Mouse (Mus musculus) spleen, postnatal 36 days (tissue): ENCODE measurements around the gene Tfeb.

ENCODE experiments used
- DNase-seq, 2 experiments: peaks; one replicate each; pipeline ENCODE4 v3.0.0; 2022; ENCODE audit warnings: low spot score in 2 of 2, mixed read lengths in 1 of 2

Gene Tfeb

GRCm38 (mm10) chr17:47736856-47737255 lies at the start of gene Tfeb:
Tfeb (plus strand) TSS chr17:47737030.
- peak; percentile 95 to 96 for DNase-seq

GRCm38 (mm10) chr17:47687409-47688343 lies 49.2 kb upstream of the Tfeb start:
- DNase-seq = peak; percentile 93 to 94

- DNase-seq = no peak
These were observed 48.6 kb upstream of the Tfeb start, which contains the start of gene Tomm6 for GRCm38 (mm10) chr17:47688344-47688607. Tomm6 (minus strand) TSS chr17:47688386.

GRCm38 (mm10) chr17:47688608-47689575 lies 47.9 kb upstream of the Tfeb start, which contains the start of gene Frs3:
Frs3 (plus strand) TSS chr17:47689030.
- DNase-seq = peak; percentile 34 to 46

- no peak for DNase-seq
These were observed 46.9 kb upstream of the Tfeb start for GRCm38 (mm10) chr17:47689894-47690293.

GRCm38 (mm10) chr17:47691650-47692049 lies 45.2 kb upstream of the Tfeb start:
- no peak for DNase-seq

GRCm38 (mm10) chr17:47693671-47694441 lies 43.0 kb upstream of the Tfeb start:
- DNase-seq = no peak

- DNase-seq = no peak
These were observed 42.6 kb upstream of the Tfeb start, which contains the start of gene Gm21981 for GRCm38 (mm10) chr17:47694442-47694502. Gm21981 (minus strand) TSS chr17:47694455.

- peak; percentile 91 to 94 for DNase-seq
These were observed 42.1 kb upstream of the Tfeb start, which contains the start of gene Prickle4 for GRCm38 (mm10) chr17:47694503-47695336. Prickle4 (minus strand) TSS chr17:47694736.

GRCm38 (mm10) chr17:47695337-47695710 lies 41.5 kb upstream of the Tfeb start:
- no peak for DNase-seq

GRCm38 (mm10) chr17:47698156-47698555 lies 38.7 kb upstream of the Tfeb start:
- no peak for DNase-seq

- DNase-seq = no peak
These were observed 37.8 kb upstream of the Tfeb start for GRCm38 (mm10) chr17:47699055-47699454.

- DNase-seq = no peak
These were observed 35.0 kb upstream of the Tfeb start for GRCm38 (mm10) chr17:47701793-47702192.

GRCm38 (mm10) chr17:47702548-47703345 lies 34.1 kb upstream of the Tfeb start:
- no peak for DNase-seq

GRCm38 (mm10) chr17:47703556-47703955 lies 33.3 kb upstream of the Tfeb start:
- no peak for DNase-seq

- no peak for DNase-seq
These were observed 32.1 kb upstream of the Tfeb start for GRCm38 (mm10) chr17:47704692-47705091.

GRCm38 (mm10) chr17:47706196-47706595 lies 30.6 kb upstream of the Tfeb start:
- DNase-seq = no peak

- DNase-seq = no peak
These were observed 28.9 kb upstream of the Tfeb start for GRCm38 (mm10) chr17:47707961-47708360.

GRCm38 (mm10) chr17:47708972-47709371 lies 27.9 kb upstream of the Tfeb start:
- no peak for DNase-seq

- no peak for DNase-seq
These were observed 26.8 kb upstream of the Tfeb start for GRCm38 (mm10) chr17:47710036-47710435.
